Mouse (Mus musculus): ENCODE data around the gene Arhgap45. TPM values are rescaled to one million over a fixed set of nuclear protein-coding genes. Genes with fewer than 3 reads are reported as not detected.

Arhgap45 gene
- total RNA-seq, 2 experiments from 2014 or later = 1.6 to 1.7 TPM

DNA sequence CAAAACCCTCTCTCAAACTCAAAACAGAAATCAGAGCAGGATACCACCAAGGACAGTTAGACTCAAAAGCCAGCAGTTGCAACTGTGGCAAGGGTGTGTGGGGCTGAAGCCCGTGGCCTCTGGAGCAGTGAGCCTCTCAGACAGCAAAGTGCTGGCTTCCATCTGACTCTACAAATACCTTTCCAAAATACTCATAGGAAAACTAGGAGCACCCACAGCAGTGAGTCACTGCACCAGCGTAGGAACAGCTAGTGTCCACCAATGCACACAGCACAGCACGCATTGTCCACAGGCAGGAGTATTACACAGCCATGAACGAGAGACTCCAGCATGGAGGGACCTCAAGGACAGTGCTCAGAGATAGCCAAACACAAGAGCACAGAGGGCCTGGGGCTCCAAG is 59.9 kb downstream of the Arhgap45 start:
- DNase-seq = no peak
- intact Hi-C loops (cut with DNase I) = no loop called here

DNA sequence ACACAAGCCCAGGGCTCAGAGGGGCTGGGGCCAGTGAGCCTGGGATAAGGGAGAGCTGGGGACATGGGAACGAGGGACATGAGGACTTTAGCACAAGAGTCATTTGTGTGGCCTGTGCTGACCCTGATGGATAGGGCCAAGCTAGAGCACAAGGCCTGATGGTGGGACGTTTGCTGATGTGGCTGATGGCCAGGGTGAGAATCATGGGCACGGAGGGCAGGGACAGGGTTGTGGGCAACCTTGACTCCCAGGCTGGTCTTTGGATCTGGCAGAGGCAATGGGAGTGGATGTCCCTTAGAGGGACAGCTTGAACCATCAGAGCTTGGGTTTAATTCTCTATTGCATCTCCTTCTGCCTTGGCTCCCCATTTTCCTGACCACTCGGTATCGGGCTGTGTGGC is 60.9 kb downstream of the Arhgap45 start:
- intact Hi-C loops (cut with DNase I) = no loop called here
- no peak for DNase-seq

DNA sequence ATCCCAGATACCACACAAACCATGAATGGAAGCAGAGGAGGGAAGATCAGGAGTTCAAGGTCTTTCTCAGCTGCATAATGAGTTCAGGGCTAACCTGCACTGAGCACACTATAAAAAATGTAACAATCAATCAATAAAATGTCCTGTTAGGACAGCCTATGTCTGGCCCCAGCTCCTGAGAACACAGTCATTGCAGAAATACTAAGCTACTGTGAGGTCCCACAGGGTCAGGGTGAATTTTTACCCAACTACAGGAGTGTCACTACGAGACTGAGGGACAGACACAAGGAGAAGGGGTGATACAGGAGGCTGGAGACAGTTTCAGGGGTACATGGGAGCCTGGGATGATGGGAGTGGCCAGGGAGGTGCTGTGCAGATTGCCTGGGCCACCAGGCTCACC is 61.9 kb downstream of the Arhgap45 start:
- no peak for DNase-seq
- intact Hi-C loops (cut with DNase I) = no loop called here

DNA sequence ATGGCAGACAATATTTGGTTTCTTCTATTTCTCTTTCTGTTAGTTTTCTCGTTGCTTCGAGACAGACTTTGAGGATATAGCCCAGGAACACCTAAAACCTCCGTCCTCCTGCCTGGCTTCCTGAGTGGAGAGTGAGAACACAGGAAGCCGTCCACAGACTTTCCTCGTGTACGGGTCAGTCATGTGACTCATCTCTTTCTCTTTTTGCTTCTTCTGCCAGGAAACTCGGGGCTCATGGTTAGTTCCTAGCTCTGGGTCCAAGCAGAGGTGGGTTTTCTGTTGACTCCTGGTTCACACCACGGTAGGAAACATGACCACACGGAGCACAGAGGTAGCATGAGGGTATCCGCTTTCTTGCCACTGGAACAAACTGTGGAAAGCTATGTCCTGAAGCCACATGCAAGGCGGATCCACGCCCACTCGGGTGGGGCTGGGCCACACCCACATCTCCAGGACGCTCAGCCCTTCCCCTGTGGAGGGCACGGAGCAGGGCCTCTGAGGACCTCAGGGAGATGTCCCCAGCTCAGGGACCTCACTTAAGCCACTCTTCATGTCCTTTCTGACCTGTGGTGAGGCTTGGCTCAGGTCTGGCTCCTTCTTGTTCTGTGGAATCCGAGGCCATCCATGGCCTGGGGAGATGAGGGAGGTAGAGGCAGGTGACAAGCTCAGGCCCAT is 64.1 kb downstream of the Arhgap45 start:
- no peak for DNase-seq
- intact Hi-C loops (cut with DNase I) = no loop called here

Other genes with a start within 250 kb of the Arhgap45 start
- gene Rnf126, start 249.7 kb upstream of the Arhgap45 start, total RNA-seq (2021) = 10 to 100 TPM; 85.0 to 95.3 TPM
- gene Fstl3, start 239.4 kb upstream of the Arhgap45 start, total RNA-seq (2021) = 1 to 10 TPM; 2.5 to 3.2 TPM
- gene Prss57, start 225.7 kb upstream of the Arhgap45 start, total RNA-seq (2021) = under 1 TPM in 1 of 2 experiments, not detected in 1; 0.52 TPM
- gene Palm, start 223.1 kb upstream of the Arhgap45 start, total RNA-seq (2021) = 100 to 1,000 TPM; 404 to 409 TPM
- under 1 TPM; 0.46 to 0.76 TPM for gene Misp, start 195.7 kb upstream of the Arhgap45 start, total RNA-seq (2021)
- gene Ptbp1, start 162.2 kb upstream of the Arhgap45 start, total RNA-seq (2021) = 10 to 100 TPM; 91.7 to 92.7 TPM
- 1 to 10 TPM; 6.9 to 7.0 TPM for gene Prtn3, start 142.2 kb upstream of the Arhgap45 start, total RNA-seq (2021)
- gene Plppr3, start 142.0 kb upstream of the Arhgap45 start, total RNA-seq (2021) = 100 to 1,000 TPM; 277 to 305 TPM
- gene Elane, start 130.4 kb upstream of the Arhgap45 start, total RNA-seq (2021) = not detected
- not detected for gene Cfd, start 125.8 kb upstream of the Arhgap45 start, total RNA-seq (2021)
- 10 to 100 TPM; 56.4 to 59.6 TPM for gene Med16, start 107.7 kb upstream of the Arhgap45 start, total RNA-seq (2021)
- not detected for gene Gm26602, start 105.8 kb upstream of the Arhgap45 start, total RNA-seq (2021)
- gene Kiss1r, start 99.7 kb upstream of the Arhgap45 start, total RNA-seq (2021) = 1 to 10 TPM; 5.0 to 6.8 TPM
- gene R3hdm4, start 95.4 kb upstream of the Arhgap45 start, total RNA-seq (2021) = 100 to 1,000 TPM; 307 to 309 TPM
- 1 to 10 TPM; 6.3 to 9.5 TPM for gene Arid3a, start 89.6 kb upstream of the Arhgap45 start, total RNA-seq (2021)
- 10 to 100 TPM; 51.7 to 55.8 TPM for gene Wdr18, start 56.5 kb upstream of the Arhgap45 start, total RNA-seq (2021)
- under 1 TPM; 0.12 to 0.30 TPM for gene Grin3b, start 45.9 kb upstream of the Arhgap45 start, total RNA-seq (2021)
- gene Tmem259, start 32.3 kb upstream of the Arhgap45 start, total RNA-seq (2021) = 100 to 1,000 TPM; 117 to 127 TPM
- gene Cnn2, start 28.1 kb upstream of the Arhgap45 start, total RNA-seq (2021) = 10 to 100 TPM; 12.4 to 17.2 TPM
- gene Abca7, start 20.2 kb upstream of the Arhgap45 start, total RNA-seq (2021) = 1 to 10 TPM; 7.2 to 8.1 TPM
- gene Polr2e, start 23.1 kb downstream of the Arhgap45 start, total RNA-seq (2021) = 10 to 100 TPM; 63.9 to 74.2 TPM
- 100 to 1,000 TPM; 311 to 347 TPM for gene Gpx4, start 30.5 kb downstream of the Arhgap45 start, total RNA-seq (2021)
- 10 to 100 TPM; 28.8 to 30.8 TPM for gene Sbno2, start 88.9 kb downstream of the Arhgap45 start, total RNA-seq (2021)
- gene Stk11, start 99.2 kb downstream of the Arhgap45 start, total RNA-seq (2021) = 100 to 1,000 TPM; 100 to 111 TPM
- 100 to 1,000 TPM; 247 to 270 TPM for gene Atp5d, start 122.0 kb downstream of the Arhgap45 start, total RNA-seq (2021)
- 100 to 1,000 TPM; 299 to 316 TPM for gene Cbarp, start 124.2 kb downstream of the Arhgap45 start, total RNA-seq (2021)
- gene Midn, start 131.6 kb downstream of the Arhgap45 start, total RNA-seq (2021) = 100 to 1,000 TPM; 158 to 163 TPM
- 100 to 1,000 TPM; 211 to 228 TPM for gene Cirbp, start 149.3 kb downstream of the Arhgap45 start, total RNA-seq (2021)
- gene 1600002K03Rik, start 156.3 kb downstream of the Arhgap45 start, total RNA-seq (2021) = 1 to 10 TPM; 6.0 to 6.1 TPM
- gene Efna2, start 162.8 kb downstream of the Arhgap45 start, total RNA-seq (2021) = 10 to 100 TPM; 25.5 to 28.6 TPM
- gene Mum1, start 209.8 kb downstream of the Arhgap45 start, total RNA-seq (2021) = 10 to 100 TPM; 53.9 to 55.2 TPM
- gene Ndufs7, start 232.5 kb downstream of the Arhgap45 start, total RNA-seq (2021) = 100 to 1,000 TPM; 124 to 125 TPM
- 10 to 100 TPM; 21.9 to 23.0 TPM for gene Gamt, start 244.4 kb downstream of the Arhgap45 start, total RNA-seq (2021)
- gene Dazap1, start 244.8 kb downstream of the Arhgap45 start, total RNA-seq (2021) = 100 to 1,000 TPM; 136 to 145 TPM